Mouse (Mus musculus): ENCODE measurements around the gene P4ha2. TPM values are rescaled to one million over a fixed set of nuclear protein-coding genes. Genes with fewer than 3 reads are reported as not detected.

The P4ha2 gene
- polyA plus RNA-seq, 1 experiment from 2014 or later: 18.6 TPM

DNA sequence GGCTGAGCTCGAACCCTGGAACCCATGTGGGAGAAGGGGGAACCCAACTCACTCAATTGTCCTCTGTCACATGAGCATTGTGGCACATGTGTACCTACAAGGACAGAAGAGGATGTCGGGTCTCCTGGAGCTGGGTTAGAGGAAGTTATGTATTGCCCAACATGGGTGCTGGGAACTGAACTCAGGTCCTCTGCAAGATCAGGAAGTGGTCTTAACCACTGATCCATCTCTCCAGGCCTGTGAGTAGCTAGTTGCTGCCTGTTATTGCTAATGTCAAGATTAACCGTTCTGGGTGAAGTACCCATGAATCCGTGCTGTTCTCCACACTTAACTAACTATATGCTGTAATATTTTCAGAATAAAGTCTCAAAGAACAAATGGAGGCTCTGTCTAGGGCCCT, 74.3 kb downstream of the P4ha2 start:
- no peak overlapping the region for H3K4me2 ChIP-seq
- H3K27me3 ChIP-seq (ENCODE audit: control insufficient read depth, insufficient read depth, low read length): no peaks in the 10 kb centered on the region
- H3K4me3 ChIP-seq (ENCODE audit: low read depth, low read length): no peak overlapping the region
- H3K36me3 ChIP-seq (ENCODE audit: control insufficient read depth, insufficient read depth, low read length): no peaks in the 10 kb centered on the region
- no peak overlapping the region for H3K9ac ChIP-seq (ENCODE audit: low read length)
- H3K9me3 ChIP-seq (ENCODE audit: control insufficient read depth, low read length): no peaks in the 10 kb centered on the region
- DNase-seq (ENCODE audit: low spot score, missing footprints): no peak
- ATAC-seq (ENCODE audit: low FRiP score): no peak
- no peak overlapping the region for H3K27ac ChIP-seq (ENCODE audit: low read depth, low read length)
- H3K4me1 ChIP-seq (ENCODE audit: control insufficient read depth, insufficient read depth, low read length): no peaks in the 10 kb centered on the region
- WGBS: 91% methylated on average over 4 of the region's 4 CpGs

DNA sequence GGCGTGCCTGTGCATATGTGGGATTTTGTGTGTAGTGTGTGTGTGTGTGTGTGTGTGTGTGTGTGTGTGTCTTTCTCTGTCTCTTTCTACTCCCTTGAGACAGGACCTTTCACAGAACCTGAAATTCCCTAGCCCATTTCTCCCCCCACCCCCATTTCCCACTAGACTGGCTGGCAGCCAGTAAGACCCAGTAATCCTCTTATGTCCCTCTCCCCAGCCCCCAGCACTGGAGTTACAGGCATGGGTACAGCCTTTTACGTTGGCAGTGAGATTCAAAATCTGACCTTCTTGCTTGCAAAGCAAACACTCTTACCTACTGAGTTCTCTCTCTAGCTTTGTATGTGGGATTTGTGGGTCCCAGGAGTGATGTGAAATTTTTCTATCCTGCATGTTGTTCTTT, 75.0 kb downstream of the P4ha2 start:
- Histone ChIP-seq H3K9ac (ENCODE audit: low read length) (no peak overlapping the region), H3K4me2 (no peak overlapping the region), H3K9me3 (ENCODE audit: control insufficient read depth, low read length) (no peaks in the 10 kb centered on the region), H3K36me3 (ENCODE audit: control insufficient read depth, insufficient read depth, low read length) (no peaks in the 10 kb centered on the region), H3K4me3 (ENCODE audit: low read depth, low read length) (no peak overlapping the region), H3K4me1 (ENCODE audit: control insufficient read depth, insufficient read depth, low read length) (no peaks in the 10 kb centered on the region), H3K27me3 (ENCODE audit: control insufficient read depth, insufficient read depth, low read length) (no peaks in the 10 kb centered on the region), H3K27ac (ENCODE audit: low read depth, low read length) (no peak overlapping the region)
- no peak for ATAC-seq (ENCODE audit: low FRiP score)
- 60% methylated on average over 2 of the region's 2 CpGs for WGBS
- DNase-seq (ENCODE audit: low spot score, missing footprints): no peak

Other genes starting within 250 kb of the P4ha2 start
- 0.25 TPM in 1 of 2 replicates, not detected in the other for gene Gm12216, start 240.8 kb upstream of the P4ha2 start, polyA plus RNA-seq (2014; fragmentation: Nextera tagmentation; extraction: Ambion mirVana)
- 7.9 and 8.1 TPM in 2 replicates for gene Slc22a5, start 208.4 kb upstream of the P4ha2 start, polyA plus RNA-seq (2014; fragmentation: Nextera tagmentation; extraction: Ambion mirVana)
- 2.5 and 2.9 TPM in 2 replicates for gene Slc22a21, start 119.8 kb upstream of the P4ha2 start, polyA plus RNA-seq (2014; fragmentation: Nextera tagmentation; extraction: Ambion mirVana)
- gene Slc22a4, start 72.0 kb upstream of the P4ha2 start, polyA plus RNA-seq (2014; fragmentation: Nextera tagmentation; extraction: Ambion mirVana): 1.4 and 1.5 TPM in 2 replicates
- 36.1 and 38.4 TPM in 2 replicates for gene Pdlim4, start 31.1 kb upstream of the P4ha2 start, polyA plus RNA-seq (2014; fragmentation: Nextera tagmentation; extraction: Ambion mirVana)
- gene Csf2, start 149.6 kb downstream of the P4ha2 start, polyA plus RNA-seq (2014; fragmentation: Nextera tagmentation; extraction: Ambion mirVana): not detected in 2 replicates
- not detected in 2 replicates for gene Il3, start 167.2 kb downstream of the P4ha2 start, polyA plus RNA-seq (2014; fragmentation: Nextera tagmentation; extraction: Ambion mirVana)
- 20.4 and 22.4 TPM in 2 replicates for gene Acsl6, start 203.7 kb downstream of the P4ha2 start, polyA plus RNA-seq (2014; fragmentation: Nextera tagmentation; extraction: Ambion mirVana)

All from midbrain, embryonic 11.5 days (tissue).